Mouse (Mus musculus): ENCODE results near the gene Abca1.

Gene Abca1

DNA sequence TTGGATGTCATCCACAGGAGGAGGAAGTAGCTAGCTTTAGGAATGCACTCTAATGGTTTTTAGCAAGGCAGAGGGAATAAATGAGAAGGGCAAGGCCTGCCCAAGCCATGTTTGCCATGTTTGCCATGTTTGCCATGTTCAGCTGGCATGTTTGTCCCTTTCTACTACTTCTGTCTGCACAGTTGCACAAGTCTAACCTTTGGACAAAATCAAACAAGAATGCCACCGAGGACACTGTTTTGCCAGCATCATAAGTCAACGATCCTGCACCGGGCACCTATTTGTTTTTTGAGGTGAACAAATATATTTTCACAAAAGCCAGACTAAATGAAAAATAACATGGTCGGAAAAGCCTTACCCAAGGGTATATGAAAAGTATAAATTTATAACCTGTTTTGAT, 149.8 kb downstream of the Abca1 start:
- no peak for DNase-seq (ENCODE audit: low spot score in 2 of 2)

DNA sequence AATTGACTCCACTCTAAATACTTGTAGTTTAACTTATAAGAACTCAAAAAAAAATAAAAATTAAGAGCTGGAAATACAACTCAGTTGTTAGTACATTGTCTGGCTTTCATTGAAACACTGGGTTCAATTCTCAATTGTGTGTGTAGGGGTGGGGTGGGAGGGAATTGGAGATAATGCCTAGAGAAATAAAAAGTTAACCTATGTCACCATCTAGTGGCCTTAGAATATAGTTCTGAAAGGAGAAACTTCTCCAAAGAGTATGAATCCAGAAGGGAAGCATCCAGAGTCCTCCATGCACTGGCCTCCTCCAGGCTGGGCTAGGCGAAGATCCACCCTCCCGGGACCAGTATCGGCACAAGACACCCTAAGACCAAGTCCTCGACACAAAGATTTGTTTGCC, 150.5 kb downstream of the Abca1 start:
- no peak for DNase-seq (ENCODE audit: low spot score in 2 of 2)

DNA sequence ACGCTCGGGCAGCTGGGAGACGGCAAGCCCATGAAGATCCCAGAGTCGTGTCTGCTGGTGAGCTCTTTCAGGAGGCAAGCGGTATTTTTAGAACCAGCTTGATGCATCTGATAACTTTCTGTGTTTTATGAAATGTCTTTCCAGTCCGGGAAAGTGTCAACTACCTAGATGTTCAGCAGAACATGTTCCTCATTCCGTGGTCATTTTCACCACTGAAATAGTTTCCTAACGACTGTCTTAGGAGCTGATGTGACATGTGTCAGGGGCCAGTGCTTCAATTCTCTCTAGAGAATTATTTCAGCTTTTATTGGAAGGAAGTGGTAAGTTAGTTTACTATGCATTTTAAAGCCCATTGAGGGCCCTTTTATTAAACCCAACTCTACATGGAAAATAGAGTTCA, 159.5 kb downstream of the Abca1 start:
- no peak for DNase-seq (ENCODE audit: low spot score in 2 of 2)

DNA sequence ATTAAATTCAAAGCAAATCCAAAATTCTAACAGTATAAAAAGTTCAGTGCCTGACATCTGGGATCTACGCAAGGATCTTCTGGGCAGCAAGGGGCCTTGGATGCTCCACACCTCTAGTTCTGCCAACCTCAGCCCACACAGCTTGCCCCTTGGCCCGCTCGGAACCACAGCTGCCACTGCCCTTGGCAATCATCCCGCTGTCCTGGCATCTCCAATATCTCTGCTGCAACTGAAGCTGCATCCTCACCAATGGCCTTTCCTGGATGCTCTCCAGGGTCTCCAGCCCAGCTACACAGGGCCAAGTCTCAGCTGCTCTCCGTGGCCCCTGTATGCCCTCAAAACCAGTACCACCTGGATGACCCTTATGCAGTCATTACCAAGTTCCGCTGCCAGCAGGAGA, 160.2 kb downstream of the Abca1 start:
- DNase-seq (ENCODE audit: low spot score in 2 of 2), result no peak

DNA sequence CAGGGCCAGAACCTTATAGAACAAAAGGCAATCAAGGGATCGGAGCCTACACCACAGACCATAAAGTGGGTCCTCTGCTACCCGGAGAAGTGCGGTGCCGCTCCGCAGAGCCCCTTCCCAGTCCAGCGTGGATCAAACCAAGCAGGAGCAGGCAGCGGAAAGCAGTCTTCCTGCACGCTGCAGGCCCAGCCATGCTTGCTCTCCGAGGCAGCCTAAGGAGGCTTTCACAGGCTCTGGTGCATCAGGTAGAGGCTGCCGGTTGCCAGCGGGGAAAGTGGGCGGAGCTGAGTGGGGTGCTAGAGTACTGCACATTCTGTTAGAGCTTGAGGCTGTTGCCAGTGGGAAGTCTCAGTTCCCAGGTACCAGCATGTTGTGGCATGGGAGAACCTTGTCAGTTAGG, 170.4 kb downstream of the Abca1 start, which contains the start of gene Nipsnap3a:
Nipsnap3a (plus strand) TSS at position 25 of the 400 bp plus-strand sequence.
- DNase-seq (ENCODE audit: low spot score in 2 of 2), result no peak

DNA sequence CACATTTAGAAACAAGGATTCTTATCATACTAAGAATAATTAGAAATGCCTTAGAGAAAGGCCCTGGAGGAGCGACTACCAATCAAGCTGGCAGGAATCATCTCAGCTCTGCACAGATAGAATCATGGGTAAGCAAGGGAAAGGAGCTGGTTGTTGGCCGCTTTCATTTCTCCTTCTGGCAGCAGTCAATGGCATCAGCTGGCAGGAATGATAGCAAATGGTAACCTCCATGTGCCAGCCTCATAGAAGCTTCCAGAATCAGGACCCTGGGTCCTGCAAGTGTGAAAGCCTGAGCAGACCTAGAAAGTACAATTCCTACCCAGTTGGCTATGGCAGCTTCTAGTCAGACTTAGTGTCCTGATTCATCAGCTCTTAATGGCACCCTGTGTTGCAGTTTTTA, 173.4 kb downstream of the Abca1 start:
- no peak for DNase-seq (ENCODE audit: low spot score in 2 of 2)

DNA sequence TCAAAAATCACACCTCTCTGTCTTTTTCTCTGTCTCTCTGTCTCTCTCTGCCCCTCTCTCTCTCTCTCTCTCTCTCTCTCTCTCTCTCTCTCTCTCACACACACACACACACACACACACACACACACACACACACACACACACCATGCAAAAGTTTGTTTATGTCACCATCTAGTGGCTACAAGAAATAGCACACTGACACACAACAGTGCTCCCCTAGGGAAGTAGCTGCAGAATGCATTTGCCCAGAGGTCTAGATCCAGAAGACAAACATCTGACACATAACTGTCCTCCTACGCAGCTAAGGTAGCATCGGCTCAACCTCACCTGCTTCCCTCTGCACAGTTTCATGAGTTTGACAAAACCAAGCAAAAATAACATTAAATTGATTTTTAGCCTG, 174.5 kb downstream of the Abca1 start:
- no peak for DNase-seq (ENCODE audit: low spot score in 2 of 2)
